Mouse (Mus musculus) small intestine, adult 2 months (tissue): ENCODE results near the gene Hist1h2bp.

ENCODE experiments used
- CTCF ChIP-seq: fragments of 200-500 bp; IDR thresholded peaks from 2 replicates; pipeline ENCODE4 v1.5.1; 2012; ENCODE audit warnings: low read depth, mild to moderate bottlenecking, control low read depth, inconsistent platforms, low read length, moderate library complexity, mixed read lengths; ENCODE audit not compliant: insufficient replicate concordance, insufficient read length; ENCODE audit errors: extremely low read depth
- POLR2A ChIP-seq: fragments of 200-500 bp; IDR thresholded peaks from 2 replicates; pipeline ENCODE4 v1.6.1; 2012; ENCODE audit warnings: low read depth, mild to moderate bottlenecking, control low read depth, inconsistent platforms, low read length, moderate library complexity

GRCm38 (mm10) chr13:21753051-21753523 lies 34.2 kb upstream of the Hist1h2bp start:
- TF ChIP-seq CTCF (no peak), POLR2A (no peak)
